Mouse (Mus musculus): ENCODE data around the gene Ptprd.

Ptprd gene

GRCm38 (mm10) chr4:76238577-76238976 lies 1973.2 kb downstream of the Ptprd start:
- Histone ChIP-seq H3K4me1 (replicated peaks; ENCODE audit: low read depth, low read length) (no peaks in the 10 kb centered on the region), H3K36me3 (ENCODE audit: insufficient read depth, low read length) (no peaks in the 10 kb centered on the region)
- no peak for TF ChIP-seq POU5F1 (IDR thresholded peaks at IDR 0.05; ENCODE audit: borderline replicate concordance, low read length)
- TF ChIP-seq NANOG (IDR thresholded peaks at IDR 0.05; ENCODE audit: borderline replicate concordance, low read length), result no peak
- no peak for TF ChIP-seq CTCF (conservative IDR thresholded peaks at IDR 0.05; ENCODE audit: low read length)

GRCm38 (mm10) chr4:76237827-76238226 lies 1973.9 kb downstream of the Ptprd start:
- no peaks in the 10 kb centered on the region for H3K27me3 ChIP-seq (ENCODE audit: insufficient read depth, low read length)
- H3K4me1 ChIP-seq (replicated peaks; ENCODE audit: low read depth, low read length), result no peaks in the 10 kb centered on the region
- no peaks in the 10 kb centered on the region for H3K9me3 ChIP-seq (ENCODE audit: low read length)
- H3K4me3 ChIP-seq (replicated peaks; ENCODE audit: low read length), result no peak overlapping the region
- TF ChIP-seq NANOG (IDR thresholded peaks at IDR 0.05; ENCODE audit: borderline replicate concordance, low read length), result no peak
- H3K36me3 ChIP-seq (ENCODE audit: insufficient read depth, low read length), result no peaks in the 10 kb centered on the region

More at GRCm38 (mm10) chr4:76238577-76238976, 1973.2 kb downstream of the Ptprd start:
- no peaks in the 10 kb centered on the region for H3K27me3 ChIP-seq (ENCODE audit: insufficient read depth, low read length)
- no peak overlapping the region for H3K4me3 ChIP-seq (replicated peaks; ENCODE audit: low read length)
- no peaks in the 10 kb centered on the region for H3K9me3 ChIP-seq (ENCODE audit: low read length)

DNA sequence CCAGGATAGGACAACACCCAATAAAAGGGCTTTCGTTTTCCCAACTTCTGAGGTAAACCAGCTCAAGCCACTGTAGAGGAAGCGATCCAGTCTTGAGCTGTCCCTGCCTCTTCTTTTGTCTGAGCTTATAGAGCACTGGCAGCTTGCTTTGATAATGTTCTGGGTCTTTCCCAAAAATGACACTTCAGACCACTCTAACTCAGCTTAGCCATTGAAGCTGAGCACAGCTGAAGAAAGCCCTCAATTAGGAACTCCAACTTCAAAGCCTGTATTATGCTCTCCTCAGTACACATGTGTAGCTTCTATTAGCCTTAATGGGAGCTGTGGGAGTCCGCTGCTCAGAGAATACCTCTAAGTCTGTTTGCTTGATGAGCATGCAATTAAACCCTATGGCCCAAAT lies 1988.0 kb downstream of the Ptprd start:
- TF ChIP-seq CTCF (conservative IDR thresholded peaks at IDR 0.05; ENCODE audit: low read length), result no peak
- TF ChIP-seq POU5F1 (IDR thresholded peaks at IDR 0.05; ENCODE audit: borderline replicate concordance, low read length), result no peak
- no peak for TF ChIP-seq NANOG (IDR thresholded peaks at IDR 0.05; ENCODE audit: borderline replicate concordance, low read length)
- H3K4me3 ChIP-seq (replicated peaks; ENCODE audit: low read length), result no peak overlapping the region
- H3K27me3 ChIP-seq (ENCODE audit: insufficient read depth, low read length), result no peaks in the 10 kb centered on the region
- H3K9me3 ChIP-seq (ENCODE audit: low read length), result no peaks in the 10 kb centered on the region
- no peaks in the 10 kb centered on the region for H3K36me3 ChIP-seq (ENCODE audit: insufficient read depth, low read length)
- no peaks in the 10 kb centered on the region for H3K4me1 ChIP-seq (replicated peaks; ENCODE audit: low read depth, low read length)

DNA sequence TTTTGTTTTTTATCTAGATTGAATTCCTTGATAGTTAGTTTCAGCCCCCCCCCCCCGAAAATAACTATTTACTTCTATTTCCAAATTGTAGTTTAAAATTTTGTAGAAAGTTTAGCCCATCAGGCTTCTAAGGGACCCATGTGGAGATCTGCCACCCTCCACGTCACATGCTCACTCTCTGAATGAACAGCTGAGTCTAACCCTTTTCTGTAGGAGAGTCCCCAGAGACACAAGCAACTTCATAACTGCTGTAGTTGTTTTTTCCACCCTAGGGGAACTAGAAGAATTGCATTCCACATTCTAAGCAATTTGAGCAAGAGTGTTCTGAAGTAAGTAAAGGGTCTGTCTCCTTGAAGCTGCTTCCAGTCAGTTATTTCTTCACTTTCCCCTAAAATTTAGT lies 1989.2 kb downstream of the Ptprd start:
- H3K4me3 ChIP-seq (replicated peaks; ENCODE audit: low read length), result no peak overlapping the region
- H3K9me3 ChIP-seq (ENCODE audit: low read length), result no peaks in the 10 kb centered on the region
- H3K4me1 ChIP-seq (replicated peaks; ENCODE audit: low read depth, low read length), result no peaks in the 10 kb centered on the region
- TF ChIP-seq POU5F1 (IDR thresholded peaks at IDR 0.05; ENCODE audit: borderline replicate concordance, low read length), result no peak
- no peak for TF ChIP-seq CTCF (conservative IDR thresholded peaks at IDR 0.05; ENCODE audit: low read length)
- no peaks in the 10 kb centered on the region for H3K27me3 ChIP-seq (ENCODE audit: insufficient read depth, low read length)
- H3K36me3 ChIP-seq (ENCODE audit: insufficient read depth, low read length), result no peaks in the 10 kb centered on the region

DNA sequence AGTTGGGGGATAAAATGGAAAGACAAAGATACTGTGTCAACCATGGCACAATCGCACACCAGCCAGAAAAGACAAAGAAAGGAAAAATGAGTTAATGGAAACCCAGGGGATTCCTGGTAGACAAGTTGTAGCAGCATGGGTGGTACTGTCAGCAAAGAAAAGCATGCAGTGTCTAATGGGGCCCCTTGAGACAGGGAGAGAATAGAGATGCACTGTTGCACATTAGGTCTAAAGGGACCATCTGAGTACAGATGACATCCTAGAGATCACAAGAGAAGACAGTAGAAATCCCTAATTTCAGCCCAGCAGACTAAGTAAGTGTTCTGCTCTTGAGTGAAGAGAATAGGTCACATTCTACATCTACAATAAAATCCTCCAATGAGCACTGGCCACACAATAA lies 1993.7 kb downstream of the Ptprd start:
- no peak for TF ChIP-seq NANOG (IDR thresholded peaks at IDR 0.05; ENCODE audit: borderline replicate concordance, low read length)
- no peak for TF ChIP-seq CTCF (conservative IDR thresholded peaks at IDR 0.05; ENCODE audit: low read length)
- no peak for TF ChIP-seq POU5F1 (IDR thresholded peaks at IDR 0.05; ENCODE audit: borderline replicate concordance, low read length)
- Histone ChIP-seq H3K9me3 (ENCODE audit: low read length) (no peaks in the 10 kb centered on the region), H3K4me3 (replicated peaks; ENCODE audit: low read length) (no peak overlapping the region), H3K4me1 (replicated peaks; ENCODE audit: low read depth, low read length) (no peaks in the 10 kb centered on the region), H3K36me3 (ENCODE audit: insufficient read depth, low read length) (no peaks in the 10 kb centered on the region), H3K27me3 (ENCODE audit: insufficient read depth, low read length) (no peaks in the 10 kb centered on the region)

- TF ChIP-seq CTCF (conservative IDR thresholded peaks at IDR 0.05; ENCODE audit: low read length) (no peak), POU5F1 (IDR thresholded peaks at IDR 0.05; ENCODE audit: borderline replicate concordance, low read length) (no peak), NANOG (IDR thresholded peaks at IDR 0.05; ENCODE audit: borderline replicate concordance, low read length) (no peak)
- Histone ChIP-seq H3K27me3 (ENCODE audit: insufficient read depth, low read length) (no peaks in the 10 kb centered on the region), H3K4me3 (replicated peaks; ENCODE audit: low read length) (no peak overlapping the region), H3K4me1 (replicated peaks; ENCODE audit: low read depth, low read length) (no peaks in the 10 kb centered on the region), H3K36me3 (ENCODE audit: insufficient read depth, low read length) (no peaks in the 10 kb centered on the region), H3K9me3 (ENCODE audit: low read length) (no peaks in the 10 kb centered on the region)
Observed at GRCm38 (mm10) chr4:76215141-76215540, 1996.6 kb downstream of the Ptprd start.

DNA sequence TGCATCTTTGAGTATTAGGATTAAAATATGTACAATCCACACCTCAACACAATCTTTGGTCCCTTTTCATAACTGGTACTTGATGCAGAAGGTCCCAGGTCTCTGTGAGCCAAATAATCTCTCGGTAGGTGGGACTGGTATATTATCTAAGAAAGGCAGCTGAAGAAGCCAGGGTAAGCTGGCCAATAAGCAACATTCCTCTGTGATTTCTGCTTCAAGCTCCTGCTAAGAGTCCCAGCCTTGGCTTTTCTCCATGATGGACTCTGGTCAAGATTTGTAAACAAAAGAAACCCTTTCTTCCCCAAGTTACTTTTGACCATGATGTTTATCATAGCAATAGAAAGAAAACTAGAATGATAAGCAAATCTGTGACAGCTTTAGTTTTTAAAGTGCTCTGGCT lies 2012.4 kb downstream of the Ptprd start:
- Histone ChIP-seq H3K36me3 (ENCODE audit: insufficient read depth, low read length) (no peaks in the 10 kb centered on the region), H3K4me3 (replicated peaks; ENCODE audit: low read length) (no peak overlapping the region), H3K4me1 (replicated peaks; ENCODE audit: low read depth, low read length) (no peaks in the 10 kb centered on the region), H3K27me3 (ENCODE audit: insufficient read depth, low read length) (no peaks in the 10 kb centered on the region), H3K9me3 (ENCODE audit: low read length) (no peaks in the 10 kb centered on the region)
- no peak for TF ChIP-seq NANOG (IDR thresholded peaks at IDR 0.05; ENCODE audit: borderline replicate concordance, low read length)
- TF ChIP-seq CTCF (conservative IDR thresholded peaks at IDR 0.05; ENCODE audit: low read length), result no peak
- no peak for TF ChIP-seq POU5F1 (IDR thresholded peaks at IDR 0.05; ENCODE audit: borderline replicate concordance, low read length)

DNA sequence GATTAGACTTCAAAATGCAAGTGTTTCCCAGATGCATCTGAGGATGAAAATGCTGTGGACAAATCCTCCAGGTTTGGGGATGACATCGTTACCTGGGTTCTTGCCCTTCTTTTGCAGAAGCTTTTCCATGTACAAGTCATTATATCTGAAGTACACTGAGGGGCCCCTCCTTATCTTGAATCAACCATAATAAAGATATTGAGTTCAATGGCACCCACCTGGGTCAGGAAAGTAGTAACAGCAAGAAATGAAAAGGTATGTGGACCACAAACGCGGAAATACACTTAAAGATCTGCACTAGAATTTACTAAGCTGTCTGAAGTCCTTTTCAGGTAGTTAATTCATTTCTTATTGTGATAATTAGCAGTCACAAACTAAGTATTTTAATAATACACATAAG lies 2017.0 kb downstream of the Ptprd start:
- H3K27me3 ChIP-seq (ENCODE audit: insufficient read depth, low read length), result no peaks in the 10 kb centered on the region
- H3K4me1 ChIP-seq (replicated peaks; ENCODE audit: low read depth, low read length), result no peaks in the 10 kb centered on the region
- no peak overlapping the region for H3K4me3 ChIP-seq (replicated peaks; ENCODE audit: low read length)
- TF ChIP-seq POU5F1 (IDR thresholded peaks at IDR 0.05; ENCODE audit: borderline replicate concordance, low read length), result no peak
- TF ChIP-seq CTCF (conservative IDR thresholded peaks at IDR 0.05; ENCODE audit: low read length), result no peak
- no peak for TF ChIP-seq NANOG (IDR thresholded peaks at IDR 0.05; ENCODE audit: borderline replicate concordance, low read length)
- H3K9me3 ChIP-seq (ENCODE audit: low read length), result no peaks in the 10 kb centered on the region
- H3K36me3 ChIP-seq (ENCODE audit: insufficient read depth, low read length), result no peaks in the 10 kb centered on the region

GRCm38 (mm10) chr4:76193496-76193895 lies 2018.3 kb downstream of the Ptprd start:
- no peak for TF ChIP-seq POU5F1 (IDR thresholded peaks at IDR 0.05; ENCODE audit: borderline replicate concordance, low read length)
- TF ChIP-seq CTCF (conservative IDR thresholded peaks at IDR 0.05; ENCODE audit: low read length), result no peak
- TF ChIP-seq NANOG (IDR thresholded peaks at IDR 0.05; ENCODE audit: borderline replicate concordance, low read length), result no peak
- no peak overlapping the region for H3K4me3 ChIP-seq (replicated peaks; ENCODE audit: low read length)

More at GRCm38 (mm10) chr4:76193496-76193895, 2018.3 kb downstream of the Ptprd start:
- Histone ChIP-seq H3K9me3 (ENCODE audit: low read length) (no peaks in the 10 kb centered on the region), H3K27me3 (ENCODE audit: insufficient read depth, low read length) (no peaks in the 10 kb centered on the region), H3K4me1 (replicated peaks; ENCODE audit: low read depth, low read length) (no peaks in the 10 kb centered on the region), H3K36me3 (ENCODE audit: insufficient read depth, low read length) (no peaks in the 10 kb centered on the region)
